Mouse (Mus musculus): ENCODE data around the gene Vwf.
A peak's percentile ranks its signal among the peaks of the same experiment; 100 is the strongest.

The Vwf gene

DNA sequence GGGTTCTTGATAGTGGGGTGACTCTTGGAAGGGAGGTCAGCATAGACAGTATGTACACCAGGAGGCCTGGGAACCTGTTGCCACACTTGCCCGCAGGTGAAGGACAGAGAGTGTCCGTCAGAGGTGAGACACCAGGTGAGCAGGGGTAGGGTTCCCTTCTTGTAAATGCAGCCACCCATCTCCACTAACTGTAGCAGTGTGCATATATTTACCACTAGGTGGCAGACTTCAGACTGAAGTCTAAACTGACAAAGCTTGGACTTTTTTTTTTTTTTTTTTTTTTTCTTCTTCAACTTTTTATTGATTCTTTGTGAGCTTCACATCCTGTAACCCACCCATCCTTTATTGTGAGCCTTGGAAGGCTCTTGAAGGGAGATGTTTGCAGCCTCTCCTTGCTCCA is 75.9 kb downstream of the Vwf start:
- DNase-seq (ENCODE audit: low spot score) = peak; percentile 71

DNA sequence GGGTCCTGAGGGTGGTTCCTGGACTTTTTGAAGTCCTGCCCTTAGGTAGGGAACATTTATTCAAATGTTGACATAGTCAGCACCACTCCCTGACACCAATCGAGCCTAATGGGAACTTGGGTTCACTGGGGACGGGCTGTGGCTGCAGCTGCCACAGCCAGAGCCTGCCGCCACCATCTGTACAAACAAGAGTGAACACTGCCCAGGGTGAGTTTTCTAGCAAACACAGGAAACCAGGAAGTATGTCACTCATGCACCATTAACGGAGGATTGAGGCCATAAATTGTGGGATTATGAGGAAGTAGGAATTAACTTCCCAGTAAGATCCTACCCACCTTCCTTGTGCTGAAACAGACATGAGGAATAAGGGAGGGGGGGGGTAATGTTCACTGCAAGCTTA is 93.9 kb downstream of the Vwf start:
- no peak for DNase-seq (ENCODE audit: low spot score)

DNA sequence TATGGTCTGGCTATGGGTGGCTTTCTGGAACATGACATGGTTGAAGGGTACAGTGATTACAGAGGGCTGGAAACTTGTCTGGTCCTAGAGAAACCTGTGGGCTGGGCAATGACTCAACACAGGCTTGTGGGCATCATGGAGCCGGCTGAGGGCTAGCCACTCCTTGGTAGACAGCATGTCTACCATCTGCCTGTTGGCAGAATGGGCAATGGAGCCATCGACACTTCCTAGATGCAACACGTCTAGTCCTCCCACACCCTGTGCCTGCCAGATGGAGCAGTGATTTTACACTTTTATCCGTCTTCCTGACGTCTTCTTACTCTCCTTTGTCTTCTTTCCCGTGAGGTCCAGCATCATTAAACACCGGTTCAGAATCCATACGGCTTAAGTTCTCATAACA is 94.6 kb downstream of the Vwf start:
- no peak for DNase-seq (ENCODE audit: low spot score)

- DNase-seq (ENCODE audit: low spot score) = no peak
Observed at GRCm38 (mm10) chr6:125648964-125649363, 102.4 kb downstream of the Vwf start.

DNA sequence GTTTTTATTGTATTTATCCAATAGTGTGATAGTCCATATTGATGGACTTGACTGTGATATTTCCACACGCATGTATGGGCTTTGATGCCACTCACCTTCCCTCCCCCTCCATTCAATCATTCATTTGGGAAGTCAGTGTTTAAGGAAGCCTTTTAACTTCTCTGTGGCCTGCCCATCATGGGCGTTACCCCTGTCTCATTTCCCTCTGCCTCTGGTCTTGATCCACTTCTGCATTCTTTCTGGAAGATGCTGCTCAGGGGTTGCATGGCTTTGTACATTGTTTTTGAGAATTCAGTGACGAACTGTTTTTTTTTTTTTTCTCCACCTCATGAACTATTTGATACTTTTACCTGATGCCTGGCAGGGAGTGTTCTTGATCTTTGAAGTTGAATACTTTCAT is 104.8 kb downstream of the Vwf start:
- DNase-seq (ENCODE audit: low spot score) = no peak

- no peak for DNase-seq (ENCODE audit: low spot score)
Observed at GRCm38 (mm10) chr6:125653416-125653815, 106.8 kb downstream of the Vwf start.

GRCm38 (mm10) chr6:125656921-125657320 is 110.3 kb downstream of the Vwf start:
- DNase-seq (ENCODE audit: low spot score) = no peak

- no peak for DNase-seq (ENCODE audit: low spot score)
Observed at GRCm38 (mm10) chr6:125657966-125658365, 111.4 kb downstream of the Vwf start.

DNA sequence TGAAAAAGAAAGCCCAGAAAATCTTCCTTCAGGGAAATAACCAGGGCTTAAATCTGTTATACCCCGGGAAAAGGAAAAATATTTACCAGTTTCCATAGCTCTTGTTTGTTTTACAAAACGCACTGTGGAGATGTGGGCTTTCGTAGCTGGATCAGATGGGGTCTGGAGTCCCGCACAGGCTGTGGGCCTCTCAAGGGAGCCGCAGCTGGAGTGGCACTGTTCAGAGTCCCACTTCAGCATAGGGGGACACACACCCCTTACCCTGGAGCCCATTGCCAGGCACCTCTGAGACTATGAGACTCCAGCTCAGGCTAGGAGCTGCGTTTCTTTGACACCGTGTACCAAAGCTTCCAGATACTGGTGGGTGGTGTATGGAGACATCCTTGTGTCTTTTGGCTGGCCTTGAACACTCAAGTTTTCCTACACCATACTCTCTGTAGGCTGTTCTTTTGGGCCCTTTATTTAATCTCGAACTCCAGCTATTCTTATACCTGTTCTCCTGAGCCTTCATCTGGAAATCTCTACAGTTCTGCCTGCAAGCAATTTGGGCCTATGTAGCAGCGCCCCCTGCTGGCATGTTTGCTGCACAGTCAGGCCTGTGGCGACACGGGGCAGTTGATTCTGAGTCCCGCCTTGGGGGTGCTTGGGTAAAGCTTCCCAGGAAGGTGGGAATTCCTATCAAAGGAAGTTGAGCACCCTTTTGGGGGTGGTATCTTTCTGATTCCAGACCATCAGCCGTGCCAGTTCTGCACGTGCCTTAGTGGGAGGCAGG is 114.7 kb downstream of the Vwf start:
- DNase-seq (ENCODE audit: low spot score) = peak; percentile 85

DNA sequence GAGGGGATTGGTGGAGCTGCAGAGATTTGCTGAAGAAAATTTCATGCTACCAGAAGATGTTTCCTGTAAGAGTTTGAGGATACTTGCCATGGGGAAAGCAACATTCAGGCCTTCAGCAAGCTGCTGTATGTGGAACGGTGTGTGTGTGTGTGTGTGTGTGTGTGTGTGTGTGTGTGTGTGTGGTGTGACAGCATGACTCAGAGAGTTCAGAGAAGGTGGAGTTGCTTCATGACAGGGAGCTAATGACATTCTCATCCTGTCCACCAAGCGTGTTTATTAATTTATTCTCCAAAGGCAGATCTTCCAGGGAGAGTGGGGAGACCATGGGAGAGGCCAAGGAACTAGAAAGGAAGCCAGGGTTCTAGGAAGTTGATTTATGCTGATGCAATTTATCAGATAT is 117.3 kb downstream of the Vwf start:
- DNase-seq (ENCODE audit: low spot score) = no peak

- no peak for DNase-seq (ENCODE audit: low spot score)
Observed at GRCm38 (mm10) chr6:125671835-125672234, 125.3 kb downstream of the Vwf start.

DNA sequence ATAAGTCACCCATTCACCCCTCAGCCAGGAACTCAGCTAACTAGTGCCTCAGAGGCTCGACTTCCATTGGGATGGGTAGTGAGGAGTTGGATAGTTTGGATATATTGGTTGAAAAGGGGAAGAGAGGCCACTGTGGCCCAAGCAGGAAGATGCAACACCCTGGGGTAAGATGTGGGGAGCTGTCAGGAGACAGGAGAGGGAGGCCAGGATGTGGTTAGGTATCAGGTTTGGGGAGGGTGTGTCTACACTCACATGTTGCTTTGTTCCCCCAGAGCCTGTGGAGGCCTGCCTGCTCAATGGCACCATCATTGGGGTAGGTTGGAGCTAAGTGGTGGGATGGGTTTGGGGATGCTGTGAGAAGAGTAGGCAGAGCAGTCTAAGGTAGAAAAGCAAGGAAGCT is 131.9 kb downstream of the Vwf start:
- DNase-seq (ENCODE audit: low spot score) = no peak

DNA sequence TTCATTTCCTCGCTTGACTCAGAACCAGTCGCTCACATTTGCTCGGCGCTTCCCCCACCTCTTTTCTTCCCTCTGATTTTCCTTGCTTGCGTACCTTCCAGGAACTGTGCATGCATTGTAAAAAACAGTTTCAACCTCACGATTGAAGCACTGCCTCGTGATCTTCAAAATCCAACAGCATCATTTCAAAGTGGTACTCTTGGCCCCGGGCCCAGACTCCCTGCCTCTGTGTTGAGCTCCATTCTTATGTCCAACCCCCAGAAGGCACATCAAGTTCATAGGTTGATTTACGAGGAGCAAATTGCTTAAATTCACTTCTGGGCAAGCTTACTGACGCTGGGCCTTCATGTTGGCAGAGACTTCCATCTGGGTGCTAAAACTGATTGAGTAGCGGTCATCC is 134.0 kb downstream of the Vwf start:
- DNase-seq (ENCODE audit: low spot score) = no peak

DNA sequence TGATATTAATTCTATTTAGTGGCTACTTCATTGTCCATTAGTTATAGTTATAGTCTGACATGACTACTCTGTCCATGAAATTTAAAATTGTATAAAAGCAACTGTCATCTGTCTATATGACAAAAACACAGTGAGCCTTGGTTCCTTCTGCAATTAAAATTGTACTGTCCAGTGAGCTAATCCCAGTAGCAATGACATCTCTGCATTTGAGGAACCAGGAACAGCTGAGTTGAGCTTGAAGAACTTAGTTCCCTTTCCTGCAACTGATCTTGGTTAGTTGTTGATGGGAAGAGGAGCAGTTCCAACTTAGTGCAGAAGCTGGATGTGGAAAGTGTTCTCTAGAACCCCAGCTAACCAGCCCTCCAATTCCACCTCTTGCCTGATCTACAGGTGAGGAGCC is 138.8 kb downstream of the Vwf start:
- DNase-seq (ENCODE audit: low spot score) = no peak

DNA sequence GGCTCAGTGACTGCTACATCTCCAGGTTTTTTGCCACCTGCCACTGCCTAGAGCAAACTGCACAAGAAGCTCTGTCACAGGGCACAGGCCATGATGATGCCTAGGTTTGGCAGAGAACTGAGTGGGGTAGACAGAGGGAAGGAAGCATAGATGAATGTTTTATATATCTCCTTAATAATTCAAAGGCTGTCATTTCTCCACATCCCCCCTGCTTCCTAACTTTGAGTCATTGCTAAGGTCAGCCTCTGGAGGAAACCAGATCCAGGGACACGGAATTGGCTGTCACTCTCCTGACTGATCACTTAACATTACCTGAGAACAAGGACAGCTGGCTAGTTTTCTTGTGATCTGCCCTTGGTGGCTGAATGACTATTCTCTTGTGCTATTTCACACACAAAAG is 141.4 kb downstream of the Vwf start:
- no peak for DNase-seq (ENCODE audit: low spot score)

- peak; percentile 58 for DNase-seq (ENCODE audit: low spot score)
Observed at GRCm38 (mm10) chr6:125690057-125690703, 143.6 kb downstream of the Vwf start, which contains the start of gene Ano2. Gene Ano2 (plus strand): TSS chr6:125690419.

DNA sequence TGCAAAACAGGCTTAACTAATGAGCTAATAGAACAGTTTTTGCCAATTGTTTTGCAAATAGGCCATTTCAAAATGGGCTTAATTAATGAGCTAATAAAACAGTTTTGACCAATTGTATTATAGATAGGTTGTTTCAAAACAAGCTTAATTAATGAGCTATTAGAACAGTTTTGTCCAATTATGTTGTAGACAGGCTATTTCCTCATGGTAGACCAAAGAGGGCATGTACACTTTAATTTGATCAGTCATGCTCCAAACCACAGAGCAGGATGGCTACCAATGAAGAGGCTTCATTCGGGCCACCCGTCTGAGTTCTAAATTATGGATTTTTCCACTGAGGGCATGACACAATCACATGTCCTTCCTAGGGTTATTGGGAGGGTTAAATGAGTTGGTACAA is 154.6 kb downstream of the Vwf start:
- peak; percentile 11 for DNase-seq (ENCODE audit: low spot score)

GRCm38 (mm10) chr6:125711261-125711660 is 164.7 kb downstream of the Vwf start:
- no peak for DNase-seq (ENCODE audit: low spot score)

GRCm38 (mm10) chr6:125726408-125726807 is 179.8 kb downstream of the Vwf start:
- DNase-seq (ENCODE audit: low spot score) = no peak

GRCm38 (mm10) chr6:125727484-125727911 is 180.9 kb downstream of the Vwf start:
- DNase-seq (ENCODE audit: low spot score) = peak; percentile 67

DNA sequence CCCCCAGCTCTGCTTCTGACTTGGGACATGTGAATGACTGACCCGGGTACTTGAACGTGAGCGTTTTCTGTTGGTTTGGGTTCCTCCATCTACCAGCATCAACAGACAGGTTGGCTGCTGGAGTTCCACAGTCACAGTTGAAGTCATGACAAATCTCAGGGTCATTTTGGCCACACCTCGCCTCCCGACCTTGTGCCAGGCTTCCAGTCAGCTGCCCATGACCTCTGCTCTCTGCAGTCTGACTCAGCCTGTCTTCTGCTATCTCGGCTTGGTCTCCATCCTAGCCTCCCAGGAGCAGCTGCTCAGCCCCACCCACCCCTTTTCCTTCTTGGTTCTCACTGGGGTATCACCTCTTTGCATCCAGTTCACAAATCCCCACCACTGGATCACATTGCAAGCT is 182.9 kb downstream of the Vwf start:
- no peak for DNase-seq (ENCODE audit: low spot score)

DNA sequence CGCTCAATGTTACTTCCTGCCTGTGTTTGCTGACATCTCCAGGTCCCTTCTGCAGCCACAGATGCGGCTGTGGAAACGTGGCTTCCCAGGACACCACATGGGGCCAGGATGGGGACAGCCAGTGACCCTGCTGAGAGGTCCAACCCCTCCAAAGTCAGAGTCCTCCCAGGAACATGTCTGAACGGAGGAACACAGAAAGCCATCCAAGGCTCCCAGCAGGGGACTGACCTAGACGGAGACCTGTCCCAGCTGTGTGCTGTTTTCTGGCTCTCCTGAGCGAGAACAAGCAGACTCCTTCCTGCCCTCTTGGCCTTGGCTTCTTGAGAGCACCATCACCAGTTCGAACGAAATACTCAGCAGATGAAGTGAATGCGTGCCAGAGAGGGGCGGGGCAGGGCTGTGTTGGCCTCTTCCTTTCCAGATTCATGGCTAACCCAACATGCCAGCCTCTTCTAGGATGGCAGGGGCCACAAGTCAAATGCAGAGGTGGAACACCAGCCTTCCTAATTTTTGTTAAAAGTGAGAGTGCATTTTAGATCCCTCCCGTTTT is 183.5 kb downstream of the Vwf start:
- DNase-seq (ENCODE audit: low spot score) = no peak

Data from retina, embryonic 14.5 days (tissue).